Mouse (Mus musculus) spleen, postnatal 10 days (tissue): ENCODE data around the gene Podxl2.

Experiments used
- DNase-seq, 2 experiments: peaks; one replicate each; pipeline ENCODE4 v3.0.0; 2021 to 2022; ENCODE audit warnings: low spot score in 2 of 2

Gene Podxl2

GRCm38 (mm10) chr6:88874868-88875508, at the start of gene Podxl2:
Gene Podxl2, minus strand, starts transcription at chr6:88875044.
- DNase-seq = peak in 1 of 2 experiments; percentile 64

- DNase-seq = no peak
Observed at GRCm38 (mm10) chr6:88918802-88919201, 44.0 kb upstream of the Podxl2 start.

GRCm38 (mm10) chr6:88916153-88916552, 41.3 kb upstream of the Podxl2 start:
- peak; percentile 57 to 79 for DNase-seq

GRCm38 (mm10) chr6:88915510-88915909, 40.7 kb upstream of the Podxl2 start:
- peak; percentile 72 to 77 for DNase-seq

- no peak for DNase-seq
Observed at GRCm38 (mm10) chr6:88914799-88915198, 40.0 kb upstream of the Podxl2 start.

GRCm38 (mm10) chr6:88913440-88913839, 38.6 kb upstream of the Podxl2 start:
- DNase-seq = no peak

GRCm38 (mm10) chr6:88913022-88913421, 38.2 kb upstream of the Podxl2 start:
- peak in 1 of 2 experiments; percentile 12 for DNase-seq

- no peak for DNase-seq
Observed at GRCm38 (mm10) chr6:88909151-88909550, 34.3 kb upstream of the Podxl2 start.

GRCm38 (mm10) chr6:88906369-88907108, 31.7 kb upstream of the Podxl2 start:
- peak; percentile 56 to 74 for DNase-seq

- no peak for DNase-seq
Observed at GRCm38 (mm10) chr6:88905042-88905441, 30.2 kb upstream of the Podxl2 start.

- no peak for DNase-seq
Observed at GRCm38 (mm10) chr6:88904456-88904974, 29.7 kb upstream of the Podxl2 start.

GRCm38 (mm10) chr6:88903708-88904107, 28.9 kb upstream of the Podxl2 start:
- DNase-seq = peak in 1 of 2 experiments; percentile 25

- peak; percentile 89 to 96 for DNase-seq
Observed at GRCm38 (mm10) chr6:88901947-88902820, 27.3 kb upstream of the Podxl2 start, which contains the start of gene Tpra1. Gene Tpra1, plus strand, starts transcription at chr6:88902251.

- DNase-seq = peak in 1 of 2 experiments; percentile 25
Observed at GRCm38 (mm10) chr6:88901471-88901870, 26.6 kb upstream of the Podxl2 start.

GRCm38 (mm10) chr6:88899628-88900027, 24.8 kb upstream of the Podxl2 start:
- no peak for DNase-seq

GRCm38 (mm10) chr6:88899086-88899485, 24.2 kb upstream of the Podxl2 start:
- DNase-seq = no peak

- peak; percentile 98 to 99 for DNase-seq
Observed at GRCm38 (mm10) chr6:88898534-88899048, 23.7 kb upstream of the Podxl2 start, which contains the start of gene Mcm2. Gene Mcm2, minus strand, starts transcription at chr6:88898780.

GRCm38 (mm10) chr6:88897246-88897645, 22.4 kb upstream of the Podxl2 start:
- DNase-seq = peak in 1 of 2 experiments; percentile 32

- peak in 1 of 2 experiments; percentile 27 for DNase-seq
Observed at GRCm38 (mm10) chr6:88895943-88896342, 21.1 kb upstream of the Podxl2 start.

- DNase-seq = peak in 1 of 2 experiments; percentile 84
Observed at GRCm38 (mm10) chr6:88893559-88893958, 18.7 kb upstream of the Podxl2 start.

- no peak for DNase-seq
Observed at GRCm38 (mm10) chr6:88890832-88891231, 16.0 kb upstream of the Podxl2 start.
